Mouse (Mus musculus) cortical plate, adult 2 months (tissue): ENCODE results near the gene Olfr481.

Experiments used
- CTCF ChIP-seq: fragments of 200-500 bp; IDR thresholded peaks from 2 replicates; pipeline ENCODE4 v1.5.1; 2011; ENCODE audit warnings: mild to moderate bottlenecking, control low read depth, low read length; ENCODE audit not compliant: insufficient read depth; ENCODE audit errors: extremely low read depth
- POLR2A ChIP-seq: fragments of 200-500 bp; IDR thresholded peaks from 2 replicates; pipeline ENCODE4 v1.6.1; 2011; ENCODE audit warnings: mild to moderate bottlenecking, low read length, control low read depth; ENCODE audit not compliant: insufficient read depth; ENCODE audit errors: extremely low read depth

- TF ChIP-seq CTCF (no peak), POLR2A (no peak)
Observed at GRCm38 (mm10) chr7:108067246-108067645, 12.4 kb upstream of the Olfr481 start, which contains the start of gene Olfr480.
